Mouse (Mus musculus) embryonic facial prominence, embryonic 12.5 days (tissue): ENCODE measurements around the gene Gata2. TPM values are rescaled to one million over a fixed set of nuclear protein-coding genes. Genes with fewer than 3 reads are reported as not detected.

ENCODE experiments used
- ATAC-seq: fragments of 200-750 bp; cut with Nextera tagmentation; 2 replicates; pipeline ENCODE4 v1.8.0; 2017; ENCODE audit not compliant: insufficient number of reproducible peaks, insufficient read depth, low FRiP score, low TSS enrichment
- H3K27ac ChIP-seq: fragments of 300-500 bp; sonication (generic); 2 replicates; pipeline ENCODE4 v1.5.1; 2016; ENCODE audit warnings: mild to moderate bottlenecking
- H3K27me3 ChIP-seq: fragments of 300-500 bp; sonication (generic); 2 replicates; pipeline ENCODE4 v1.6.1; 2016; ENCODE audit warnings: mild to moderate bottlenecking, moderate library complexity
- H3K36me3 ChIP-seq: fragments of 300-500 bp; sonication (generic); 2 replicates; pipeline ENCODE4 v1.6.1; 2016; ENCODE audit warnings: mild to moderate bottlenecking
- H3K4me1 ChIP-seq: fragments of 300-500 bp; sonication (generic); 2 replicates; pipeline ENCODE4 v1.6.1; 2016
- H3K4me2 ChIP-seq: fragments of 300-500 bp; sonication (generic); replicated peaks from 2 replicates; pipeline ENCODE4 v1.6.1; 2016; ENCODE audit warnings: mild to moderate bottlenecking, moderate library complexity
- H3K4me3 ChIP-seq: fragments of 300-500 bp; sonication (generic); 2 replicates; pipeline ENCODE4 v1.5.1; 2016; ENCODE audit warnings: mild to moderate bottlenecking
- H3K9ac ChIP-seq: fragments of 300-500 bp; sonication (generic); 2 replicates; pipeline ENCODE4 v1.6.1; 2016; ENCODE audit warnings: mild to moderate bottlenecking, moderate library complexity
- H3K9me3 ChIP-seq: fragments of 300-500 bp; sonication (generic); 2 replicates; pipeline ENCODE4 v1.6.1; 2016; ENCODE audit warnings: mild to moderate bottlenecking, moderate library complexity
- WGBS: fragments of 180-500 bp; shearing (Covaris S2); methylation state at CpG from one replicate; pipeline ENCODE4 v1.1.7; 2016; 5-methylcytosine and 5-hydroxymethylcytosine counted together
- polyA plus RNA-seq: library from polyadenylated mRNA; unstranded; fragments of >200 nt; fragmentation: Nextera tagmentation; extraction: Ambion mirVana; gene quantifications from 2 replicates; pipeline ENCODE4 v1.2.1, GENCODE M21; 2016

The Gata2 gene
- polyA plus RNA-seq, 1 experiment from 2014 or later: 50.4 TPM

DNA sequence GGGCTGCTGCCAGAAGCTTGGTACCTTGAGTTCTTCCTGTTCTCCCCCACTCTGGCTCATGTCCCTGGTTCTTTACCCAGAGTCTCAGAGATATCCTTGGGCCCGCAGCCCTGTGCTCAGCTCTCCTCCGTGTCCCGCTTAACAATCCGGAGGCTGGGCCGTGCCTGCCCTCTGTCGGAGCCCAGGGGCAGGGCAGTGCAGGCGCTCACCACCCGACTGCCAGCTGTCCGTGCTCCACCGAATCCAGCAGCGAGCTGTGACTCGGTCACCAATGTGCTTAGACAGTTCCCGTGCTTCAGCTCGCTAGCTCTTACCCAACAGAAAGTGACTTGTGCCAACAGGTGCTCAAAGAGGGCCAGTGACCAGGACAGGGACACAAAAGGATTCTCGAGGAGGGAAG is 48.9 kb downstream of the Gata2 start:
- Histone ChIP-seq H3K27ac (no peak overlapping the region), H3K4me1 (peaks cover 13% of the 10 kb centered on the region; the same call in 1 of the 2 replicates), H3K36me3 (no peaks in the 10 kb centered on the region), H3K4me2 (no peak overlapping the region), H3K9me3 (no peaks in the 10 kb centered on the region), H3K4me3 (no peak overlapping the region), H3K27me3 (peaks cover 22% of the 10 kb centered on the region), H3K9ac (no peak overlapping the region)
- no peak for ATAC-seq
- 2% methylated on average over 15 of the region's 15 CpGs for WGBS

DNA sequence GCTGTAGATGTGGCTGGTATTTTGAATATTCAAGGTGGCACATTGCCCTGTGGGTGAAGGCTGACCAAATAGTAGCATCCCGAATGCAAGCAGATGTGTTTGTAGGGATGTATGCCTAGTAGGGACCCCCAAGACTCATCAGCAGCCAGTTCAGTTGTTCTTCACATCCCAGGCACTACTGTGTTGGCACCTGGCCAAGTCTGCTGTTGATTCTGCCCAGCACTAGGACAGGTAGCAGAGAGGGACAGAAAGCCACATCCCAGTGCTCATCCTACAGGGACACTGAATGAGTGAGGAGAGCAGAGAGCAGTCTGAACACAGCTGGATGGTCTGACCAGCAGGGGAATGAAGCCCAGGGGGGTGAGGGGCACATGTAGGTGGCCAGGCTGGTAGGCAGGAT is 55.5 kb downstream of the Gata2 start:
- WGBS: 93% methylated on average over 1 of the region's 1 CpGs
- no peaks in the 10 kb centered on the region for H3K36me3 ChIP-seq
- H3K4me3 ChIP-seq: no peak overlapping the region
- no peak overlapping the region for H3K4me2 ChIP-seq
- ATAC-seq: no peak
- H3K9me3 ChIP-seq: no peaks in the 10 kb centered on the region
- H3K9ac ChIP-seq: no peak overlapping the region
- H3K27ac ChIP-seq: no peak overlapping the region
- H3K27me3 ChIP-seq: no peaks in the 10 kb centered on the region
- peaks cover 7% of the 10 kb centered on the region; the same call in 1 of the 2 replicates for H3K4me1 ChIP-seq

DNA sequence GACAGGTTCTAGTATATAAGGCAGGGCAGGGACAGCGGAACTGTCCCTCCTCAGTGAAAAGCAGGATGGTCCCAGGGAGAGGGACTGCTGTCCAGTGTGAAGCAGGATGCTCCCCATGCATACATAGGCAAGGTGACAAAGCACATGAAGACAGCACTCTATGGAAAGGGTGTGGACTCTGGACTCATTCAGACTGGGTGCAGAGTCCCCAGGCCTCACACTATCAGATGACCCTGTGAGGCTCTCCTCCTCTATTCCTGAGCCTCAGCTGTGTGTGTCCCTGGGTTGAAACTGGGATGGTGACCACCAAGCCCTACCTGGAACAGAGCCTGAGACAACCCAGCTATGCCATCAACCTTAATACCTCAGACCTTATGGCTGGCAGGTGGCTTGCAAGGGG is 57.7 kb downstream of the Gata2 start:
- Histone ChIP-seq H3K27me3 (no peaks in the 10 kb centered on the region), H3K36me3 (0 out of 2 replicates have a peak, but pooled peaks cover 2% of the 10 kb centered on the region), H3K9ac (no peak overlapping the region), H3K9me3 (no peaks in the 10 kb centered on the region), H3K4me3 (no peak overlapping the region), H3K27ac (no peak overlapping the region), H3K4me1 (peaks cover 6% of the 10 kb centered on the region; the same call in 1 of the 2 replicates), H3K4me2 (no peak overlapping the region)
- no peak for ATAC-seq
- WGBS: 80% methylated on average over 1 of the region's 1 CpGs

DNA sequence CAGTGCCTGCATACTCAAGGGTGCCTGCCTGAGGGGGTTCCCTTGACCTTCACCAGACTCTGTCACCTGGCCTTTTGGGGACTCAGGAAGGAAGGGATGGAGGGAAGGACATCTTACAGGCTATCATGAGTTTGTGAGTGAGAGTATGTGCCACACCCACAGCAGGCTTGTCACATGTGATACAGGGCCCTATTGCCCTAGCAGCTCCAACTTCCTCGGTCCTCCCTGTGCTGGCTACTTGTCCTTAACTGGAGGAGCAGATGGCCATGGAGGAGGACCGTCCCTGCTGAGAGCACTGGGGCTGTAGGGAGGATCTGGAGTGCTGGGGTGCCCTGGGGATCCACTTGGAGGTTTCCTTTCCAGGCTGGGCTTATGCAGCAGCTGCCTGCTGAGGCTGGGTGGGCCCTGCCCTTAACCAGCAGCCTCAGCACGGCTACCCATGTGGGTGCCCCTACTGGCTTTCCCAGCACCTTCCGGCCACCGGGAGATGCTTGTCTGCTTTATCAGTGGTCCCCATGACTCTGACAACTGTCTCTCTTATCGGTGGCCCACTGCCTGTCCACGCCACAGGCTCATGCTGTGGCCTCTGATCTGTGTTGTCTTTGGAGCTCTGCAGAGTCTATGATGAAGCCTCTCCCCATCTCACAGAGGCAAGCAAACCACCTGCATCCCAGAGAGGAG is 58.2 kb downstream of the Gata2 start:
- no peaks in the 10 kb centered on the region for H3K27me3 ChIP-seq
- 81% methylated on average over 7 of the region's 7 CpGs for WGBS
- ATAC-seq: no peak
- H3K9me3 ChIP-seq: no peaks in the 10 kb centered on the region
- H3K4me1 ChIP-seq: peaks cover under 1% of the 10 kb centered on the region; the same call in 1 of the 2 replicates
- H3K36me3 ChIP-seq: peaks cover 7% of the 10 kb centered on the region; the same call in 1 of the 2 replicates
- no peak overlapping the region for H3K4me2 ChIP-seq
- no peak overlapping the region for H3K4me3 ChIP-seq
- H3K27ac ChIP-seq: no peak overlapping the region
- H3K9ac ChIP-seq: no peak overlapping the region

DNA sequence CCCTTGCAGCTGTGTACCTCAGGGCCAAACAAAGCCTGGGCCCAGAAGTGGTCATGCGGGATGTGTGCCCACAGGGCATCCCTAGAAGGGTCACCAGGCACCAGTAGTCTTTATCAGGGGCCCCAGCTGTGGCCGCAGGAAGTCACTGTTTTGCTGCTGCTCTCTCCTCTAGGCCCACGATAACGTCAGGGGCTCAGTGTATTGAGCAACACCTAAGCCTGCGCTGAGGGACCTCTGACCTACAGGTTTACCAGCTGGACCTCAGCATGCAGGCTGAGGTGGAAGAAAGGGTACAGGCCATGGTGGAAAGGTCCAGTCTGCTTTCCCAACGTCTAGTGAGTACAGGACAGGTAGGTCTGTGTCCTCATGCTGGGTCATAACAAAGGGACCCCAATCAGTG is 60.4 kb downstream of the Gata2 start:
- 73% methylated on average over 6 of the region's 6 CpGs for WGBS
- no peak for ATAC-seq

DNA sequence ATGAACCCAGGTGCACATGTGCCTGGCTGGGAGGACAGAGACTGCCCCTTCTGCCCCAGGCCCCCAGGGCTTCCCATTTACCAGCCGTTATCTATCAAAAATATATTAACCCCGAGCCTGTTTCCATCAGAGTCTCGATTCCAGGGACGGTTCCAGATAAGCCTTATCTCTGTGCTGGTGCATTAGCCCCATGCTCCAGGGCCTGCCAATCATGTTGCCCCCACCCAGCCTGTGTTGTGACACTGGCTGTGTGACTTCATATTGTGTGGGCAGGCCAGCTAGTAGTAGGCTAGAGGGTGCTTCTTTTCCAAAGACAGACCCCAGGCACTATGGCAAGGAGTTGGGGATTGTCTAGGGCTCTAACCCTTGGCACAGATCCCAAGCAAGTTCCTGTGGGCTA is 61.7 kb downstream of the Gata2 start:
- H3K36me3 ChIP-seq: peaks cover 17% of the 10 kb centered on the region
- H3K27me3 ChIP-seq: no peaks in the 10 kb centered on the region
- no peaks in the 10 kb centered on the region for H3K9me3 ChIP-seq
- no peak for ATAC-seq
- no peak overlapping the region for H3K4me3 ChIP-seq
- no peak overlapping the region for H3K27ac ChIP-seq
- no peak overlapping the region for H3K4me2 ChIP-seq
- no peaks in the 10 kb centered on the region for H3K4me1 ChIP-seq
- 71% methylated on average over 4 of the region's 4 CpGs for WGBS
- no peak overlapping the region for H3K9ac ChIP-seq

More for the DNA sequence above, 60.4 kb downstream of the Gata2 start:
- Histone ChIP-seq H3K4me3 (no peak overlapping the region), H3K36me3 (peaks cover 17% of the 10 kb centered on the region), H3K4me1 (no peaks in the 10 kb centered on the region), H3K27me3 (no peaks in the 10 kb centered on the region), H3K9me3 (no peaks in the 10 kb centered on the region), H3K27ac (no peak overlapping the region), H3K4me2 (no peak overlapping the region), H3K9ac (no peak overlapping the region)

Other genes starting within 250 kb of the Gata2 start
- gene H1fx, start 212.3 kb upstream of the Gata2 start, polyA plus RNA-seq: 88.3 and 117 TPM in 2 replicates
- 169 and 175 TPM in 2 replicates for gene Rab7, start 148.6 kb upstream of the Gata2 start, polyA plus RNA-seq
- 345 and 352 TPM in 2 replicates for gene Rpn1, start 109.4 kb upstream of the Gata2 start, polyA plus RNA-seq
- not detected in 2 replicates for gene Dnajb8, start 28.4 kb downstream of the Gata2 start, polyA plus RNA-seq